Mouse (Mus musculus): ENCODE measurements at regions not wholly inside any gene's neighbourhood (a gene's known extent, or its start where the extent isn't known, plus 50 kb on each side); places are given as distances from the start of the nearest gene placed in this dataset.

DNA sequence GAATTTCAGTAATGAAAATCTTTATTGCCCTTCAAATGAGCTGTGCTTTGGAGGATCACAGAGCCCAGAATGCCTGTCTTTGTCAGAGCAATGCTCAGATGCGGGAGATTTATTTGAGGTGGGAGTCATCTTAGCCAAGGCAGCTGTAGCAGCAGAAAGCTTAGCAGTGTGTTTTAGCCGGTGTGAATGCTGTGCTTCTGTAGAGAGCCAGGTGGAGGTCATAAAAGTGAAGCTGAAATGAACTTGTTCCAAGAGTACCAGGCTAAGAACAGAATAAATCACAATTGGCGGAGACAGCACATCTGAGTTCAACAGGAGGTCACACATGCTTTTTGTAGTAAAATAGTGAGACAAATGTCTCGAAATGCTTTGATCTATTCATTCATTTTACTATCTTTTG is 539.3 kb upstream of the Sox11 start:
- no peak overlapping the region for H3K4me3 ChIP-seq (ENCODE audit: insufficient read depth, low read length)
- H3K4me1 ChIP-seq (ENCODE audit: control insufficient read depth, insufficient read depth, low read length), result no peaks in the 10 kb centered on the region
- H3K27ac ChIP-seq (ENCODE audit: insufficient read depth, low read length), result no peak overlapping the region
- no peak for TF ChIP-seq CTCF (IDR thresholded peaks at IDR 0.05; ENCODE audit: extremely low read depth, insufficient read depth, low read length)
- TF ChIP-seq POLR2A (IDR thresholded peaks at IDR 0.05; ENCODE audit: extremely low read depth, insufficient read depth, low read length), result no peak

DNA sequence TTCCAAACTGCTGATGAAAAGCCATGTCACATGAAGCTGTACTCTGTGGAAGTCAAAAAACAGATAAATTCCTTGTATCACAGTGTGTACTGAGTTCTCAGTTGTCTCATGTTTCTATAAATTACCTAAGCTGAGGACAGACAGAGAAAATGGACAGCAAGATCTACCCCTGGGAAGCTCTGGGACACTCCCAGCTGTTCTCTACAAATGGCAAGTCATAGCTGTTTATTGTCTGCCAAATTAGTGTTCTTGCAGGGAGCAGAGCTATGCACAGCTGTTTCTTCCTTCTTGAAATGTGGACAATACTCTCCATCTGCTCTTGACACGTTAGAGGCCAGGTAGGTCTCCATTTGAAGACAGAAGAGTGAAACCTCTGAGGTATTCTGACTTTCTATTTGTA is 524.0 kb upstream of the Sox11 start:
- TF ChIP-seq POLR2A (IDR thresholded peaks at IDR 0.05; ENCODE audit: extremely low read depth, insufficient read depth, low read length) (no peak), CTCF (IDR thresholded peaks at IDR 0.05; ENCODE audit: extremely low read depth, insufficient read depth, low read length) (no peak)
- Histone ChIP-seq H3K4me1 (ENCODE audit: control insufficient read depth, insufficient read depth, low read length) (no peaks in the 10 kb centered on the region), H3K4me3 (ENCODE audit: insufficient read depth, low read length) (no peak overlapping the region), H3K27ac (ENCODE audit: insufficient read depth, low read length) (no peak overlapping the region)

DNA sequence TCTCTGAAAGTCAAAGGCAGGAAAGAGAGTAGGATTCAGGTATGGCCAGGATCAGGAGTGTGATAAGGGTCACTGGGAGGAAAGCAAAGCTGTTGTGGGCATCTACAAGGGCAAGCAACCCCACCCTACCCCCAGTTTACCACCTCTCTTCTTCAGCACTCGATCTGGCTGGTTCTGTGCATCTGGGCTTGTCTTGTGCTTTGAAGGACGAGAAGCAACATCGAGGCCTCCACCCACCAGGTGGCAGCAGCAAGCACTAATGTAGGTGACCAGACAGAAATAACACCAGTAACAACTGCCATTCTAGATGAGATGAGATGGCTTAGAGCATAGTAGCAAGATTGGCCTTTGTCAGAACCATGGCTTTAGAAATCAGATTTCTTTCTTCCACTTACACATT is 507.2 kb upstream of the Sox11 start:
- TF ChIP-seq CTCF (IDR thresholded peaks at IDR 0.05; ENCODE audit: extremely low read depth, insufficient read depth, low read length) (no peak), POLR2A (IDR thresholded peaks at IDR 0.05; ENCODE audit: extremely low read depth, insufficient read depth, low read length) (no peak)
- H3K4me3 ChIP-seq (ENCODE audit: insufficient read depth, low read length), result no peak overlapping the region
- no peaks in the 10 kb centered on the region for H3K4me1 ChIP-seq (ENCODE audit: control insufficient read depth, insufficient read depth, low read length)
- no peak overlapping the region for H3K27ac ChIP-seq (ENCODE audit: insufficient read depth, low read length)

- no peaks in the 10 kb centered on the region for H3K4me1 ChIP-seq (ENCODE audit: control insufficient read depth, insufficient read depth, low read length)
- TF ChIP-seq POLR2A (IDR thresholded peaks at IDR 0.05; ENCODE audit: extremely low read depth, insufficient read depth, low read length), result no peak
- H3K27ac ChIP-seq (ENCODE audit: insufficient read depth, low read length), result no peak overlapping the region
- no peak overlapping the region for H3K4me3 ChIP-seq (ENCODE audit: insufficient read depth, low read length)
Observed at GRCm38 (mm10) chr12:27849099-27849498, 506.7 kb upstream of the Sox11 start.

DNA sequence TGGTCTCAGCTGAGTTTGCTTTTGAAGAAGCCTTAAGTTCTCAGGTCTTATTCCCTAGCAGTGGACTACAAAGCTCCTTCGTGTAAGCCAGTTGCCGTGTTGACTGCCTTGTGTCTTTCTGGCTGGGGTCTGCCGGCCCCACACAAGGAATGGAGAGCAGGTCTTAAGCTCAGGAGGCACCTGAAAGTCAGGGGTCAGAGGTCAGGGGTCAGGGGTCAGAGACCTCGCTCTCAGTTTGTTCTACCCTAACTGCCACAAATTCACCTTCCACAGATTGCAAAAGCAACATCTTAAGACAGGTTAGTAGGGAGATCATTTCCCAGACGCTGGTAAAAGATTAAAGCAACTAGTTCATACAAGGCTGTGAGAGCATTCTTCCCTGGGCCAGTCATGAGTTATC is 505.8 kb upstream of the Sox11 start:
- Histone ChIP-seq H3K4me1 (ENCODE audit: control insufficient read depth, insufficient read depth, low read length) (no peaks in the 10 kb centered on the region), H3K4me3 (ENCODE audit: insufficient read depth, low read length) (no peak overlapping the region), H3K27ac (ENCODE audit: insufficient read depth, low read length) (no peak overlapping the region)
- TF ChIP-seq CTCF (IDR thresholded peaks at IDR 0.05; ENCODE audit: extremely low read depth, insufficient read depth, low read length), result no peak
- TF ChIP-seq POLR2A (IDR thresholded peaks at IDR 0.05; ENCODE audit: extremely low read depth, insufficient read depth, low read length), result no peak

DNA sequence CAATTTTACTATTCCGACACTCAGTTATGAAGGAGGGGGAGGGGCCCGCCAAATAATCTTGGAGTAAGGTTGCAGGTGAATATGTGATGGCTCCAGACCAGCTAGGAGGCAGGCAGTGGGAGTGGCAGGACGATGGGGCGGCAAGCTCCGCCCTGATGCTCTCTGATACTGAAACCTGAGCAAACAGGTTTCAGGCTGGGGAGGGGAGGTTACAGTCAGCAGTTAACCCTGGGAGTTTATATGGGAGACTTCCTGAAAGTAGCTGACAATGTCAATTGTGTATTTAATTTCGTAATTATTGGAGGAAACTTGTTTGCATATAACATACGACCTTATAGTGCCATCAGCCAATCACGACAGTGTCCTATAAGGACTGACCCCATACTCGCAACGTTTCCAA is 505.0 kb upstream of the Sox11 start:
- Histone ChIP-seq H3K4me3 (ENCODE audit: insufficient read depth, low read length) (no peak overlapping the region), H3K27ac (ENCODE audit: insufficient read depth, low read length) (no peak overlapping the region), H3K4me1 (ENCODE audit: control insufficient read depth, insufficient read depth, low read length) (no peaks in the 10 kb centered on the region)
- TF ChIP-seq CTCF (IDR thresholded peaks at IDR 0.05; ENCODE audit: extremely low read depth, insufficient read depth, low read length), result no peak
- no peak for TF ChIP-seq POLR2A (IDR thresholded peaks at IDR 0.05; ENCODE audit: extremely low read depth, insufficient read depth, low read length)

DNA sequence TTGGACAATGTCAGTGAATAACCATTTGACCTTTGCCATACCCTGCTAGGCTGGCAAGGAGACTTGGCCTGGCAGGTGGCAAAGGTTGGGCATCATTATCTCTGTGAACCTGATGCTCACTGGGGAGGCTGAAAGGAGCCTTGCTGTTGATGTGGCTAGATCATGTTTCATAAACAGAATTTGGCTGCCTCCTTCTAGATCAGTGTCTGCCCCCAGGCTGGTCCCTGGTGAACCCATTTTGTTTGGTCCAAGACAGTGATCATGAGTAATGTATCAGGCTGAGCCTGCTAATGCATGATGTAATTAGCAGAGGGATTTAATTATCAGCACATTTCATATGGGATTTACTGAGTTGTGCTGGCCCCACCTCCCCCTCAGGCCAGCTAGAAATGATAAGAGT is 502.6 kb upstream of the Sox11 start:
- Histone ChIP-seq H3K27ac (ENCODE audit: insufficient read depth, low read length) (no peak overlapping the region), H3K4me3 (ENCODE audit: insufficient read depth, low read length) (no peak overlapping the region), H3K4me1 (ENCODE audit: control insufficient read depth, insufficient read depth, low read length) (no peaks in the 10 kb centered on the region)
- no peak for TF ChIP-seq CTCF (IDR thresholded peaks at IDR 0.05; ENCODE audit: extremely low read depth, insufficient read depth, low read length)
- no peak for TF ChIP-seq POLR2A (IDR thresholded peaks at IDR 0.05; ENCODE audit: extremely low read depth, insufficient read depth, low read length)

- H3K4me3 ChIP-seq (ENCODE audit: insufficient read depth, low read length), result no peak overlapping the region
- H3K4me1 ChIP-seq (ENCODE audit: control insufficient read depth, insufficient read depth, low read length), result no peaks in the 10 kb centered on the region
- H3K27ac ChIP-seq (ENCODE audit: insufficient read depth, low read length), result no peak overlapping the region
- TF ChIP-seq POLR2A (IDR thresholded peaks at IDR 0.05; ENCODE audit: extremely low read depth, insufficient read depth, low read length) (no peak), CTCF (IDR thresholded peaks at IDR 0.05; ENCODE audit: extremely low read depth, insufficient read depth, low read length) (no peak)
Observed at GRCm38 (mm10) chr12:27838955-27839354, 496.6 kb upstream of the Sox11 start.

- H3K27ac ChIP-seq (ENCODE audit: insufficient read depth, low read length), result no peak overlapping the region
- H3K4me1 ChIP-seq (ENCODE audit: control insufficient read depth, insufficient read depth, low read length), result no peaks in the 10 kb centered on the region
- H3K4me3 ChIP-seq (ENCODE audit: insufficient read depth, low read length), result no peak overlapping the region
- no peak for TF ChIP-seq CTCF (IDR thresholded peaks at IDR 0.05; ENCODE audit: extremely low read depth, insufficient read depth, low read length)
- no peak for TF ChIP-seq POLR2A (IDR thresholded peaks at IDR 0.05; ENCODE audit: extremely low read depth, insufficient read depth, low read length)
Observed at GRCm38 (mm10) chr12:27838384-27838783, 496.0 kb upstream of the Sox11 start.

GRCm38 (mm10) chr12:27826208-27826607 is 483.8 kb upstream of the Sox11 start:
- Histone ChIP-seq H3K4me3 (ENCODE audit: insufficient read depth, low read length) (no peak overlapping the region), H3K4me1 (ENCODE audit: control insufficient read depth, insufficient read depth, low read length) (no peaks in the 10 kb centered on the region), H3K27ac (ENCODE audit: insufficient read depth, low read length) (no peak overlapping the region)
- TF ChIP-seq POLR2A (IDR thresholded peaks at IDR 0.05; ENCODE audit: extremely low read depth, insufficient read depth, low read length), result no peak
- TF ChIP-seq CTCF (IDR thresholded peaks at IDR 0.05; ENCODE audit: extremely low read depth, insufficient read depth, low read length), result no peak

DNA sequence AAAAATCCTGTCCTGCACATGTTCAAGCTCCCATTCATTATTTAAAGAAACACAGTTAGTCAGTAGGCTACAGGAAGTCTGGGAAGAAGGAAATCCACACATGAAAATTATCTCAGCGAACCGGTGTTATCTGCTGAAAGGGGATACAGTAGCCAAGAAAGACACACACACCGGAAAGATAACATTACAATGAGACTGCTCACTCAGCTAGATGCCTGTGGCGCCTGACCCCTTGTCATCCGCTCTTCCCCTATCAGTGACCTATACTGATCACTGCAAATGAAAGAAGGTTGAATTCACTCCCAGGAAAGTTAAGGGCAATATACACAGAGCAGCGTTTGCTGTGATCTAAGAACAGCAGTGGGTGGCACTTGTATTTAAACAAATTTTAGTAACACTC is 481.0 kb upstream of the Sox11 start:
- Histone ChIP-seq H3K4me1 (ENCODE audit: control insufficient read depth, insufficient read depth, low read length) (no peaks in the 10 kb centered on the region), H3K4me3 (ENCODE audit: insufficient read depth, low read length) (no peak overlapping the region), H3K27ac (ENCODE audit: insufficient read depth, low read length) (no peak overlapping the region)
- TF ChIP-seq POLR2A (IDR thresholded peaks at IDR 0.05; ENCODE audit: extremely low read depth, insufficient read depth, low read length) (no peak), CTCF (IDR thresholded peaks at IDR 0.05; ENCODE audit: extremely low read depth, insufficient read depth, low read length) (no peak)

Measured in cortical plate, adult 2 months (tissue).